Mouse (Mus musculus): ENCODE measurements around the gene Acsf2.

- TF ChIP-seq POLR2A (IDR thresholded peaks at IDR 0.05; ENCODE audit: borderline replicate concordance, extremely low read depth, insufficient read depth, insufficient read length, poor library complexity, severe bottlenecking), result no peak
- no peak for TF ChIP-seq CTCF (IDR thresholded peaks at IDR 0.05; ENCODE audit: borderline replicate concordance, extremely low read depth, insufficient read depth, insufficient read length)
Measured at GRCm38 (mm10) chr11:94630199-94631011, 28.7 kb upstream of the Acsf2 start.
